Mouse (Mus musculus) heart, adult 2 months (tissue): ENCODE measurements at regions not wholly inside any gene's neighbourhood (a gene's known extent, or its start where the extent isn't known, plus 50 kb on each side); places are given as distances from the start of the nearest gene placed in this dataset.

Experiments
- CTCF ChIP-seq: fragments of 200-600 bp; IDR thresholded peaks from 2 replicates; pipeline ENCODE4 v1.8.1; 2022; ENCODE audit warnings: antibody characterized with exemption, mild to moderate bottlenecking, moderate library complexity
- EP300 ChIP-seq: fragments of 200-500 bp; IDR thresholded peaks from 2 replicates; pipeline ENCODE4 v1.6.1; 2011; ENCODE audit warnings: low read depth, low read length, control low read depth; ENCODE audit not compliant: insufficient read depth

DNA sequence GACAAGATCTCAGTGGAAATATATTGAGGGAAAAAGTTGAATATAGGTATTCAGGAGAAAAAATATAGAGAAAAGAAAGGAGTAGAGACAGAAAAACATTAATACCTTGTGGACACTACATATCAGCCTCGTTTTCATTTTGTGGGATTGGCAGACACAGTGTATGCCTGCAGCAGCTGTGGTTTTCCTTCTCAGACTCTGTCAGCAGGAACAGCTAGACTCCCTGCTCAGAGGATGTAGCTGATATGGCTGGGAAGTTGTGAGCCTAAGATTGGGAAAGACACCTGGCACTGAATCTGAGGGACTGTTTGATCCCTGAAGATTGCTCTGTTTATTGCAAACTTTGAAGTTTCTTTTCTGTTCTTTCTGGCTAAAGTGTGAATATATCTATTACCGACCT lies 903.8 kb downstream of the Pcdh7 start:
- no peak for TF ChIP-seq EP300
- TF ChIP-seq CTCF = no peak
